Mouse (Mus musculus): Measurements from ENCODE around the gene Grin2b. TPM values are rescaled to one million over a fixed set of nuclear protein-coding genes. Genes with fewer than 3 reads are reported as not detected.

The Grin2b gene
- total and polyA plus RNA-seq, 3 experiments, result not detected

DNA sequence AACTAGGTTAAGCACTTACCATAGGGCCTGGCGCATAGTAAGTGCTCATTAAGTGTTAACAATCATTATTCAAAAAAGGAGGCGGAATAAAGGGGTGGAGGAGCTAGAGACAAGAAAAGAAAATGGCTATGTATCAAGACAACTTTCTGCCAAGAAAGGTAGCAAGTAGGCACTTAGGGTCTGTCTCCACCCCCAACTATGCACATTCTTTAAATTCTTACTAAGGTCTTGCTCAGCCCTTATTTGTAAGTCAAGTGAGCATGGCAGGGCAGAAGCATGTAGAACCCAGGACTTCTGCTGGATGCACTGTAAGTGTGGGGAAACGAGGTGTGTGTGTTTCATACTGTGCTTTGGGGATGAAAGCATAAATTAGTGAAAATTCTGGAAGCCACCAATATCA, 329.6 kb downstream of the Grin2b start:
- Histone ChIP-seq H3K27ac (ENCODE audit: insufficient read depth, low read depth) (no peak overlapping the region), H3K9ac (ENCODE audit: insufficient read depth, low read depth) (no peak overlapping the region), H3K36me3 (replicated peaks in 1 of 2; ENCODE audit: control insufficient read depth in 1 of 2, insufficient read depth in 1 of 2, low read length in 1 of 2) (no peaks in the 10 kb centered on the region), H3K79me2 (replicated peaks; ENCODE audit: control insufficient read depth, extremely low read depth, insufficient read depth, poor library complexity, severe bottlenecking) (no peaks in the 10 kb centered on the region), H3K4me3 (replicated peaks in 1 of 3; ENCODE audit: low read depth in 2 of 3, low read length in 2 of 3, poor library complexity in 1 of 3) (no peak overlapping the region), H3K4me2 (ENCODE audit: insufficient read depth, low read depth, poor library complexity, severe bottlenecking) (no peak overlapping the region), H3K4me1 (ENCODE audit: control insufficient read depth in 1 of 2, insufficient read depth in 2 of 2) (no peaks in the 10 kb centered on the region), H3K9me3 (replicated peaks; ENCODE audit: low read length) (peaks cover 64% of the 10 kb centered on the region), H3K27me3 (replicated peaks) (no peaks in the 10 kb centered on the region)
- no peak for DNase-seq (ENCODE audit: extremely low read depth)
- dilution Hi-C loops (cut with MboI; ENCODE audit: extremely low pct_ligation_motif_present, extremely low pct_unique_long_range_greater_than_20kb, low sequenced_read_pairs) (no loop called here), in situ Hi-C loops (cut with MboI; ENCODE audit: low pct_ligation_motif_present, low pct_unique_long_range_greater_than_20kb, low sequenced_read_pairs) (no loop called here)
- TF ChIP-seq CHD2 (IDR thresholded peaks at IDR 0.05; ENCODE audit: low read length) (no peak), NRF1 (IDR thresholded peaks at IDR 0.05; ENCODE audit: low read depth, low read length) (no peak), ETS1 (conservative IDR thresholded peaks at IDR 0.05; ENCODE audit: low read depth, low read length) (no peak), GABPA (IDR thresholded peaks at IDR 0.05; ENCODE audit: insufficient replicate concordance, low read depth, low read length) (no peak), IRF4 (IDR thresholded peaks at IDR 0.05; ENCODE audit: low read depth, low read length) (no peak), MAZ (IDR thresholded peaks at IDR 0.05; ENCODE audit: low read depth, low read length) (no peak), POLR2AphosphoS2 (IDR thresholded peaks at IDR 0.05; ENCODE audit: low read depth, low read length) (no peak), RCOR1 (conservative IDR thresholded peaks at IDR 0.05; ENCODE audit: low read depth, low read length) (no peak), ZNF384 (IDR thresholded peaks at IDR 0.05; ENCODE audit: low read depth, low read length) (no peak), MAX (IDR thresholded peaks at IDR 0.05; ENCODE audit: low read length) (no peak), PAX5 (IDR thresholded peaks at IDR 0.05; ENCODE audit: low read length) (no peak), ZC3H11A (IDR thresholded peaks at IDR 0.05; ENCODE audit: low read depth, low read length) (no peak), RAD21 (IDR thresholded peaks at IDR 0.05; ENCODE audit: low read depth, low read length) (no peak), E2F4 (IDR thresholded peaks at IDR 0.05; ENCODE audit: insufficient replicate concordance, low read depth, low read length) (no peak)

GRCm38 (mm10) chr6:135836353-135836752, 337.0 kb downstream of the Grin2b start:
- no peaks in the 10 kb centered on the region for H3K36me3 ChIP-seq (replicated peaks in 1 of 2; ENCODE audit: control insufficient read depth in 1 of 2, insufficient read depth in 1 of 2, low read length in 1 of 2)
- no peak overlapping the region for H3K4me3 ChIP-seq (replicated peaks in 1 of 3; ENCODE audit: low read depth in 2 of 3, low read length in 2 of 3, poor library complexity in 1 of 3)
- DNase-seq (ENCODE audit: extremely low read depth), result no peak
- no peak overlapping the region for H3K9ac ChIP-seq (ENCODE audit: insufficient read depth, low read depth)
- TF ChIP-seq MEF2A (IDR thresholded peaks at IDR 0.05; ENCODE audit: borderline replicate concordance, low read depth, low read length) (no peak), EP300 (IDR thresholded peaks at IDR 0.05; ENCODE audit: low read length) (no peak), CTCF (conservative IDR thresholded peaks at IDR 0.05 in 1 of 2, IDR thresholded peaks at IDR 0.05 in 1 of 2; ENCODE audit: low read depth in 2 of 2, low read length in 2 of 2) (no peak), CHD2 (IDR thresholded peaks at IDR 0.05; ENCODE audit: low read length) (no peak), MAX (IDR thresholded peaks at IDR 0.05; ENCODE audit: low read length) (no peak), JUN (IDR thresholded peaks at IDR 0.05; ENCODE audit: insufficient read depth, low read depth, low read length) (no peak), POLR2AphosphoS2 (IDR thresholded peaks at IDR 0.05; ENCODE audit: low read depth, low read length) (no peak), CHD1 (IDR thresholded peaks at IDR 0.05; ENCODE audit: low read depth, low read length) (no peak), ELF1 (IDR thresholded peaks at IDR 0.05; ENCODE audit: low read depth, low read length) (no peak), ZMIZ1 (IDR thresholded peaks at IDR 0.05; ENCODE audit: low read depth, low read length) (no peak), MAFK (IDR thresholded peaks at IDR 0.05; ENCODE audit: insufficient replicate concordance, low read length) (no peak), MAZ (IDR thresholded peaks at IDR 0.05; ENCODE audit: low read depth, low read length) (no peak), ZKSCAN1 (IDR thresholded peaks at IDR 0.05; ENCODE audit: borderline replicate concordance, low read depth, low read length) (no peak), E2F4 (IDR thresholded peaks at IDR 0.05; ENCODE audit: insufficient replicate concordance, low read depth, low read length) (no peak), POLR2A (IDR thresholded peaks at IDR 0.05; ENCODE audit: low read depth, low read length) (no peak), SIN3A (IDR thresholded peaks at IDR 0.05; ENCODE audit: low read length) (no peak), NRF1 (IDR thresholded peaks at IDR 0.05; ENCODE audit: low read depth, low read length) (no peak), GABPA (IDR thresholded peaks at IDR 0.05; ENCODE audit: insufficient replicate concordance, low read depth, low read length) (no peak), IRF4 (IDR thresholded peaks at IDR 0.05; ENCODE audit: low read depth, low read length) (no peak)
- H3K27ac ChIP-seq (ENCODE audit: insufficient read depth, low read depth), result no peak overlapping the region
- no peaks in the 10 kb centered on the region for H3K4me1 ChIP-seq (ENCODE audit: control insufficient read depth in 1 of 2, insufficient read depth in 2 of 2)
- H3K79me2 ChIP-seq (replicated peaks; ENCODE audit: control insufficient read depth, extremely low read depth, insufficient read depth, poor library complexity, severe bottlenecking), result no peaks in the 10 kb centered on the region
- in situ Hi-C loops (cut with MboI; ENCODE audit: low pct_ligation_motif_present, low pct_unique_long_range_greater_than_20kb, low sequenced_read_pairs), result no loop called here
- no peaks in the 10 kb centered on the region for H3K27me3 ChIP-seq (replicated peaks)
- H3K4me2 ChIP-seq (ENCODE audit: insufficient read depth, low read depth, poor library complexity, severe bottlenecking), result no peak overlapping the region
- dilution Hi-C loops (cut with MboI; ENCODE audit: extremely low pct_ligation_motif_present, extremely low pct_unique_long_range_greater_than_20kb, low sequenced_read_pairs), result no loop called here
- peaks cover 75% of the 10 kb centered on the region for H3K9me3 ChIP-seq (replicated peaks; ENCODE audit: low read length)
